Mouse (Mus musculus): ENCODE measurements around the gene Unc5b. TPM values are rescaled to one million over a fixed set of nuclear protein-coding genes. Genes with fewer than 3 reads are reported as not detected.

Unc5b gene
- polyA plus RNA-seq, 1 experiment from 2014 or later, result 2.3 TPM

DNA sequence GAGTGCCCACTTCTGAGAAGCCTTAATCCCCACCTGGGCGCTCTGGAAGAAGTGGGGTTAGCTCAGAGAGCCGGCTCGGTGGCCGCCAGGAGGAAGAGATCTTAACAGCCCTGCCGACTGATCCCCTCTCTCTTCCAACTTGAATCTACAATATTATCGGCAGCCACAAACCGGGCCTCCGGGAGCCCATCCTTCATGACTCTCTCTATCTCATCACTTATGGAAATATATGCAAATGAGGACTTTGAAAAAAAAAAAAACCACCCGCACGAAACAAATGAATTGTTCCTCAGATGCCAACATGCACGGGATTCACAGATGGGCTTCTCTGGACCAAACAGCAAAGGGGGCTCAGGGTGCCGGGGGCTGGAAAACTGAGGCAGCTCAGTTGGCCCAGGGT is 109.7 kb downstream of the Unc5b start:
- no peaks in the 10 kb centered on the region for H3K27me3 ChIP-seq (ENCODE audit: control insufficient read depth, insufficient read depth, low read length)
- H3K4me3 ChIP-seq (ENCODE audit: low read depth, low read length), result no peak overlapping the region
- H3K4me1 ChIP-seq (replicated peaks; ENCODE audit: control insufficient read depth, insufficient read depth, low read length), result no peaks in the 10 kb centered on the region
- H3K9me3 ChIP-seq (ENCODE audit: control insufficient read depth, low read length), result no peaks in the 10 kb centered on the region
- H3K27ac ChIP-seq (ENCODE audit: low read depth, low read length), result no peak overlapping the region
- ATAC-seq (ENCODE audit: low FRiP score) (no peak), DNase-seq (ENCODE audit: low spot score) (no peak)
- H3K4me2 ChIP-seq (replicated peaks; ENCODE audit: low read depth, low read length), result no peak overlapping the region
- no peak overlapping the region for H3K9ac ChIP-seq (ENCODE audit: low read depth, low read length)
- 0 out of 2 replicates have a peak, but pooled peaks cover 2% of the 10 kb centered on the region for H3K36me3 ChIP-seq (ENCODE audit: control insufficient read depth, insufficient read depth, low read length)
- 58% methylated on average over 12 of the region's 12 CpGs for WGBS

DNA sequence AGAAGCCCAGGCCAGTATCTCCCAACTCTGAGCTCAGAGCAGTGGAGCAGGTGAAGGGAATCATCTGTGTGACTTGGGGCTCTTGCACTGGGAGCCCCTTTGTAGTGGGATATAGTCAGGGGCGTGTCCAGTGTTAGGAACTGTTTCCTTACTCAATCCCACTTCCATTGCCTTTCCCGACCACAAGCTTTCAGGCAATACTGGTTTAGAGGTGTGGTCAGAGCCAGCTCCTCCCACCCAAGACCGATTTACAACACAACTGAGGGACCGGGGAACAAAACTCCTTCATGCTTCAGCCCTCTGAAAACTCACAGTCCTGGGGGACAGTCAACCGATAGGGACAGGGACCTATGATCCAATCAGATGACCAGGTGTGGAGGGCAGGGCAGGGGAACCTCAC is 110.9 kb downstream of the Unc5b start:
- DNase-seq (ENCODE audit: low spot score) (no peak), ATAC-seq (ENCODE audit: low FRiP score) (no peak)
- Histone ChIP-seq H3K36me3 (ENCODE audit: control insufficient read depth, insufficient read depth, low read length) (0 out of 2 replicates have a peak, but pooled peaks cover 6% of the 10 kb centered on the region), H3K4me2 (replicated peaks; ENCODE audit: low read depth, low read length) (no peak overlapping the region), H3K27ac (ENCODE audit: low read depth, low read length) (no peak overlapping the region), H3K9ac (ENCODE audit: low read depth, low read length) (no peak overlapping the region), H3K4me1 (replicated peaks; ENCODE audit: control insufficient read depth, insufficient read depth, low read length) (no peaks in the 10 kb centered on the region), H3K4me3 (ENCODE audit: low read depth, low read length) (no peak overlapping the region), H3K27me3 (ENCODE audit: control insufficient read depth, insufficient read depth, low read length) (no peaks in the 10 kb centered on the region), H3K9me3 (ENCODE audit: control insufficient read depth, low read length) (no peaks in the 10 kb centered on the region)
- 83% methylated on average over 5 of the region's 5 CpGs for WGBS

GRCm38 (mm10) chr10:60718491-60718890 is 112.9 kb downstream of the Unc5b start:
- ATAC-seq (ENCODE audit: low FRiP score) (no peak), DNase-seq (ENCODE audit: low spot score) (no peak)
- WGBS, result 94% methylated on average over 2 of the region's 2 CpGs
- Histone ChIP-seq H3K4me3 (ENCODE audit: low read depth, low read length) (no peak overlapping the region), H3K27me3 (ENCODE audit: control insufficient read depth, insufficient read depth, low read length) (no peaks in the 10 kb centered on the region), H3K9ac (ENCODE audit: low read depth, low read length) (no peak overlapping the region), H3K36me3 (ENCODE audit: control insufficient read depth, insufficient read depth, low read length) (0 out of 2 replicates have a peak, but pooled peaks cover 6% of the 10 kb centered on the region), H3K4me1 (replicated peaks; ENCODE audit: control insufficient read depth, insufficient read depth, low read length) (no peaks in the 10 kb centered on the region), H3K4me2 (replicated peaks; ENCODE audit: low read depth, low read length) (no peak overlapping the region), H3K27ac (ENCODE audit: low read depth, low read length) (no peak overlapping the region), H3K9me3 (ENCODE audit: control insufficient read depth, low read length) (no peaks in the 10 kb centered on the region)

GRCm38 (mm10) chr10:60716449-60716848 is 114.9 kb downstream of the Unc5b start:
- Histone ChIP-seq H3K36me3 (ENCODE audit: control insufficient read depth, insufficient read depth, low read length) (0 out of 2 replicates have a peak, but pooled peaks cover 6% of the 10 kb centered on the region), H3K9me3 (ENCODE audit: control insufficient read depth, low read length) (no peaks in the 10 kb centered on the region), H3K4me3 (ENCODE audit: low read depth, low read length) (no peak overlapping the region), H3K27ac (ENCODE audit: low read depth, low read length) (no peak overlapping the region), H3K4me2 (replicated peaks; ENCODE audit: low read depth, low read length) (no peak overlapping the region), H3K4me1 (replicated peaks; ENCODE audit: control insufficient read depth, insufficient read depth, low read length) (no peaks in the 10 kb centered on the region), H3K9ac (ENCODE audit: low read depth, low read length) (no peak overlapping the region), H3K27me3 (ENCODE audit: control insufficient read depth, insufficient read depth, low read length) (no peaks in the 10 kb centered on the region)
- ATAC-seq (ENCODE audit: low FRiP score), result no peak
- no peak for DNase-seq (ENCODE audit: low spot score)
- 87% methylated on average over 3 of the region's 3 CpGs for WGBS

Other genes with a start within 250 kb of the Unc5b start
- 0.28 and 1.6 TPM in 2 replicates for gene Cdh23, start 135.1 kb downstream of the Unc5b start, polyA plus RNA-seq (2014; fragmentation: Nextera tagmentation; extraction: Ambion mirVana)
- gene Slc29a3, start 78.8 kb downstream of the Unc5b start, polyA plus RNA-seq (2014; fragmentation: Nextera tagmentation; extraction: Ambion mirVana), result 7.2 and 7.7 TPM in 2 replicates

Data from hindbrain, embryonic 11.5 days (tissue).